Comparison of ENCODE assay signal across 8 mouse cellular contexts in genomic region chr16:57167514-57167912, GRCm38 (mm10). TPM values are rescaled to one million over a fixed set of nuclear protein-coding genes. Genes with fewer than 3 reads are reported as not detected.
DNase-seq lines count a peak whose midpoint lies in the region; ATAC-seq and TF ChIP-seq lines count a peak whose summit lies in the region.

No protein-coding gene starts in this region.

- TF ChIP-seq CTCF in lung, adult 2 months (IDR thresholded peaks at IDR 0.05; ENCODE audit: insufficient read depth, low read length), result no peak

- H3K4me2 ChIP-seq in limb, embryonic 11.5 days (ENCODE audit: low read depth, severe bottlenecking), result peak overlapping the region; percentile 71
- H3K4me2 ChIP-seq in neural tube, embryonic 14.5 days (ENCODE audit: low read depth, low read length), result peak overlapping the region; percentile 80

- H3K4me1 ChIP-seq in lung, adult 2 months (ENCODE audit: control insufficient read depth, insufficient read depth, low read length), result peaks cover 5% of the 10 kb centered on the region; the same call in 1 of the 2 replicates
- H3K4me1 ChIP-seq in erythroblast, embryonic 14.5 days (ENCODE audit: control insufficient read depth), result peaks cover 27% of the 10 kb centered on the region
- H3K4me1 ChIP-seq in limb, embryonic 11.5 days (ENCODE audit: control insufficient read depth, insufficient read depth, low read length), result no peaks in the 10 kb centered on the region
- H3K4me1 ChIP-seq in neural tube, embryonic 14.5 days (ENCODE audit: control insufficient read depth, insufficient read depth, low read length), result peaks cover 5% of the 10 kb centered on the region; the same call in 1 of the 2 replicates

- peak overlapping the region; percentile 71 for H3K4me3 ChIP-seq in lung, adult 2 months (replicated peaks; ENCODE audit: extremely low read depth, low read depth, low read length)
- H3K4me3 ChIP-seq in erythroblast, embryonic 14.5 days (replicated peaks), result peak overlapping the region; percentile 86
- peak overlapping the region; percentile 84 for H3K4me3 ChIP-seq in limb, embryonic 11.5 days (ENCODE audit: low read depth, low read length)
- H3K4me3 ChIP-seq in neural tube, embryonic 14.5 days (ENCODE audit: low read depth, low read length), result peak overlapping the region; percentile 75

- 7% methylated on average over 5 of the region's 5 CpGs for WGBS in lung, adult 2 months
- 29% methylated on average over 5 of the region's 5 CpGs for WGBS in limb, embryonic 11.5 days
- WGBS in neural tube, embryonic 14.5 days, result 21% methylated on average over 5 of the region's 5 CpGs

- DNase-seq in lung, adult 2 months, result no peak
- DNase-seq in lung, postnatal 14 days, result no peak
- no peak for DNase-seq in limb, embryonic 11.5 days (ENCODE audit: low spot score)
- DNase-seq in spleen, postnatal 36 days (ENCODE audit: low spot score in 2 of 2), result no peak
- no peak for DNase-seq in adrenal gland, adult 18-20 months (ENCODE audit: low spot score in 2 of 2)
- DNase-seq in right cerebral cortex, adult 18-20 months, result no peak

- TF ChIP-seq POLR2A in lung, adult 2 months (IDR thresholded peaks at IDR 0.05; ENCODE audit: borderline replicate concordance, extremely low read depth, low read depth, low read length), result no peak

- no peaks in the 10 kb centered on the region for H3K9me3 ChIP-seq in erythroblast, embryonic 14.5 days (ENCODE audit: control insufficient read depth, low read length)
- no peaks in the 10 kb centered on the region for H3K9me3 ChIP-seq in limb, embryonic 11.5 days (ENCODE audit: control insufficient read depth, low read length)
- H3K9me3 ChIP-seq in neural tube, embryonic 14.5 days (ENCODE audit: control insufficient read depth, low read length), result no peaks in the 10 kb centered on the region

- no peak overlapping the region for H3K27ac ChIP-seq in limb, embryonic 11.5 days (replicated peaks; ENCODE audit: low read depth, low read length)
- peak overlapping the region; percentile 50; the same call in 1 of the 2 replicates for H3K27ac ChIP-seq in neural tube, embryonic 14.5 days (ENCODE audit: low read depth, low read length)

- peak; percentile 45; the same call in 1 of the 2 replicates for ATAC-seq in limb, embryonic 11.5 days (ENCODE audit: insufficient number of reproducible peaks, low FRiP score, low TSS enrichment, low read depth)
- peak; percentile 53; the same call in 1 of the 2 replicates for ATAC-seq in neural tube, embryonic 14.5 days (ENCODE audit: low read depth)

- peaks cover 43% of the 10 kb centered on the region for H3K36me3 ChIP-seq in erythroblast, embryonic 14.5 days (ENCODE audit: control insufficient read depth)
- no peaks in the 10 kb centered on the region; the same call in 1 of the 2 replicates for H3K36me3 ChIP-seq in limb, embryonic 11.5 days (ENCODE audit: control insufficient read depth, insufficient read depth, low read length)
- peaks cover 13% of the 10 kb centered on the region; the same call in 1 of the 2 replicates for H3K36me3 ChIP-seq in neural tube, embryonic 14.5 days (ENCODE audit: control insufficient read depth, insufficient read depth, low read length)

- no peaks in the 10 kb centered on the region for H3K27me3 ChIP-seq in erythroblast, embryonic 14.5 days (ENCODE audit: control insufficient read depth)
- no peaks in the 10 kb centered on the region for H3K27me3 ChIP-seq in limb, embryonic 11.5 days (ENCODE audit: control insufficient read depth, insufficient read depth, low read length)
- H3K27me3 ChIP-seq in neural tube, embryonic 14.5 days (ENCODE audit: control insufficient read depth, insufficient read depth, low read length), result no peaks in the 10 kb centered on the region

- H3K9ac ChIP-seq in limb, embryonic 11.5 days (ENCODE audit: low read length), result peak overlapping the region; percentile 80; the same call in 1 of the 2 replicates
- H3K9ac ChIP-seq in neural tube, embryonic 14.5 days (replicated peaks; ENCODE audit: low read depth, low read length), result peak overlapping the region; percentile 70

RNA-seq across cellular contexts. Expression of gene Nit2, which starts 0.4 kb away (rescaled TPM):
- polyA plus RNA-seq in lung, adult 2 months (2012; rRNA removed), result 7.9 and 13.1 TPM in 2 replicates
- 0.10 and 0.23 TPM in 2 replicates for polyA plus RNA-seq in erythroblast, embryonic 14.5 days (2012)
- 70.0 and 71.5 TPM in 2 replicates for polyA plus RNA-seq in limb, embryonic 11.5 days (2014; fragmentation: Nextera tagmentation; extraction: Ambion mirVana)
- polyA plus RNA-seq in neural tube, embryonic 14.5 days (2014; fragmentation: Nextera tagmentation; extraction: Ambion mirVana), result 54.2 and 63.6 TPM in 2 replicates
- total RNA-seq in adrenal gland, adult 18-20 months (2021), result 10 to 100 TPM; 36.8 to 38.8 TPM

RNA-seq across cellular contexts. Expression of gene Tomm70a, which starts 46.0 kb away (rescaled TPM):
- 7.6 and 8.3 TPM in 2 replicates for polyA plus RNA-seq in lung, adult 2 months (2012; rRNA removed)
- 0.73 and 0.90 TPM in 2 replicates for polyA plus RNA-seq in erythroblast, embryonic 14.5 days (2012)
- 62.3 and 72.1 TPM in 2 replicates for polyA plus RNA-seq in limb, embryonic 11.5 days (2014; fragmentation: Nextera tagmentation; extraction: Ambion mirVana)
- polyA plus RNA-seq in neural tube, embryonic 14.5 days (2014; fragmentation: Nextera tagmentation; extraction: Ambion mirVana), result 85.7 and 95.8 TPM in 2 replicates
- total RNA-seq in adrenal gland, adult 18-20 months (2021), result 10 to 100 TPM; 47.5 to 56.4 TPM
